Mouse (Mus musculus) heart, embryonic 10.5 days (tissue): ENCODE measurements around the gene Supt4a. TPM values are rescaled to one million over a fixed set of nuclear protein-coding genes. Genes with fewer than 3 reads are reported as not detected.

ENCODE experiments used
- DNase-seq: peaks from one replicate; pipeline ENCODE4 v3.0.0-alpha.2; 2017; ENCODE audit warnings: low spot score
- H3K27ac ChIP-seq: fragments of 300-500 bp; sonication (generic); 2 replicates; pipeline ENCODE4 v1.5.1; 2016; ENCODE audit warnings: mild to moderate bottlenecking
- H3K27me3 ChIP-seq: fragments of 300-500 bp; sonication (generic); 2 replicates; pipeline ENCODE4 v1.6.1; 2016; ENCODE audit warnings: mild to moderate bottlenecking; ENCODE audit not compliant: poor library complexity, insufficient read depth, severe bottlenecking
- H3K36me3 ChIP-seq: fragments of 300-500 bp; sonication (generic); 2 replicates; pipeline ENCODE4 v1.6.1; 2016; ENCODE audit warnings: mild to moderate bottlenecking, moderate library complexity
- H3K4me1 ChIP-seq: fragments of 300-500 bp; sonication (generic); 2 replicates; pipeline ENCODE4 v1.6.1; 2016; ENCODE audit warnings: mild to moderate bottlenecking
- H3K4me3 ChIP-seq: fragments of 300-500 bp; sonication (generic); 2 replicates; pipeline ENCODE4 v1.5.1; 2016; ENCODE audit warnings: mild to moderate bottlenecking, moderate library complexity
- H3K9me3 ChIP-seq: fragments of 300-500 bp; sonication (generic); 2 replicates; pipeline ENCODE4 v1.6.1; 2016; ENCODE audit warnings: mild to moderate bottlenecking, moderate library complexity
- WGBS: fragments of 180-500 bp; shearing (Covaris S2); methylation state at CpG from one replicate; pipeline ENCODE4 v1.1.7; 2016; 5-methylcytosine and 5-hydroxymethylcytosine counted together
- polyA plus RNA-seq: library from polyadenylated mRNA; unstranded; fragments of >200 nt; fragmentation: Nextera tagmentation; extraction: Ambion mirVana; gene quantifications from 2 replicates; pipeline ENCODE4 v1.2.1, GENCODE M21; 2016

Gene Supt4a
- polyA plus RNA-seq, 1 experiment from 2014 or later = 151 TPM

DNA sequence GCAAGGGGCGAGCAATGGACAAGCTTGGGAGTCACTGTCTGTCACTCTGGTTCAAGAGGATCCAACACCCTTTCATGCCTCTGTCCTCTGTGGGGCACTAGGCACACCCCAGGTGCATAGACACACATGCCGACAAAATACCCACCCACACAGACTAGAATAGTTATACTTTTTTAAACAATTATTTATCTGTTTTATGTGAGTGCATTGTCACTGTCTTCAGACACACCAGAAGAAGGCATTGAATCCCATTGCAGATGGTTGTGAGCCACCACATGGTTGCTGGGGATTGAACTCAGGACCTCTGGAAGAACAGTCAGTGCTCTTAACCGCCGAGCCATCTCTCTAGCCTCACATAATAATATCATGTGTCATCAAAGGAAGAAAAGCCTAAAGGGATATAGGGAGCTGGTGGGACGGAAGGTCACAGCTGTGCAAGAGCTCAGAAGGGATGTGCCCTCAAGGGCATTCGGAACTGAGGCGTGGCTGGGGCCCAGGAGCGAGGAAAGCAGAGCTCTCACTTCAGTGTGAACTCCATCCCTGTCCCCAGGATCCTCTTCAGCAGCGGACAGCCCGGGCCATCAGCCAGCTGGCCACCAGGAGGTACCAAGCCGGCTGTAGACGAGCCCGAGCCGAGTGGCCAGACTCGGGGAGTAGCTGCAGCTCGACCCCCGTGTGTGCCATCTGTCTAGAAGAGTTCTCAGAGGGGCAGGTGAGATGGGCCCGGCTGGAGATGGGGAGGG is 8.3 kb upstream of the Supt4a start:
- no peak for DNase-seq
- Histone ChIP-seq H3K36me3 (no peaks in the 10 kb centered on the region), H3K4me3 (no peak overlapping the region), H3K9me3 (no peaks in the 10 kb centered on the region), H3K27ac (peak overlapping the region; percentile 82), H3K4me1 (peaks cover 53% of the 10 kb centered on the region), H3K27me3 (peaks cover 12% of the 10 kb centered on the region)
- 59% methylated on average over 18 of the region's 18 CpGs for WGBS

DNA sequence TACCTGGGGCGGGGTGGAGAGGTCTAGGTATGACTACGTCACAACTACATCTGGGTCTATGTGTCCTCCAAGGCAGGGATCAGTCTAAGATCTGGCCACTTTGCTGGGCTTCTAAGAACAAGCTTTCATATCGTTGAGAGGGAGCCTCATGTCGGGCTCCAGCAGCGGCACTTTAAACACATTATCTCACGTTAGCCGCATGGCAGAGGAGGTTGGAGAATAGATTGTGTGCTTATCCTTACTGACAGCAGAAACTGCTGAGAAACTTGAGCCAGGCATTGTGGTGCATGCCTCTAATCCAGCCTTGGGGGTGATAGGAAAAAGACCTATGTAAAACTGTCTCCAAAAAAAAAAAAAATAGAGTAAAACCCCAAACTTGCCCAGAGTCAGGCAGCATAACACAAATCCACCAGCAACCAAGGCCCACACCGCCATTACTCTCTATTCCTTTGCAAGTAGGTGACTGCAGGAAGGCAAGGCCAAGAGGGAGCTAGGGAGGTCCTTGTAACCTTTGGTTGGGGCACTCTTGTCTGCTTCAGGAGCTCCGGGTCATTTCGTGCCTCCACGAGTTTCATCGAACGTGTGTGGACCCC is 7.7 kb upstream of the Supt4a start:
- peaks cover 17% of the 10 kb centered on the region for H3K27me3 ChIP-seq

GRCm38 (mm10) chr11:87730652-87731310 is 6.6 kb upstream of the Supt4a start:
- Histone ChIP-seq H3K4me3 (no peak overlapping the region), H3K36me3 (no peaks in the 10 kb centered on the region), H3K4me1 (peaks cover 54% of the 10 kb centered on the region), H3K27ac (peak overlapping the region; percentile 49; the same call in 1 of the 2 replicates), H3K9me3 (no peaks in the 10 kb centered on the region), H3K27me3 (peaks cover 22% of the 10 kb centered on the region)
- WGBS = 65% methylated on average over 10 of the region's 10 CpGs
- no peak for DNase-seq

More for the DNA sequence above, 7.7 kb upstream of the Supt4a start:
- Histone ChIP-seq H3K36me3 (no peaks in the 10 kb centered on the region), H3K4me1 (peaks cover 59% of the 10 kb centered on the region), H3K4me3 (no peak overlapping the region), H3K9me3 (no peaks in the 10 kb centered on the region), H3K27ac (peak overlapping the region; percentile 82)
- DNase-seq = peak; percentile 94
- 58% methylated on average over 13 of the region's 13 CpGs for WGBS

GRCm38 (mm10) chr11:87734346-87734745 is 3.0 kb upstream of the Supt4a start:
- peak overlapping the region; percentile 40 for H3K4me3 ChIP-seq
- WGBS = 42% methylated on average over 5 of the region's 5 CpGs
- H3K27me3 ChIP-seq = peaks cover 22% of the 10 kb centered on the region
- H3K36me3 ChIP-seq = 0 out of 2 replicates have a peak, but pooled peaks cover 2% of the 10 kb centered on the region
- peaks cover 42% of the 10 kb centered on the region for H3K4me1 ChIP-seq
- H3K27ac ChIP-seq = peak overlapping the region; percentile 80
- no peak for DNase-seq
- no peaks in the 10 kb centered on the region for H3K9me3 ChIP-seq

GRCm38 (mm10) chr11:87735691-87736090 is 1.7 kb upstream of the Supt4a start:
- DNase-seq = no peak
- no peak overlapping the region for H3K4me3 ChIP-seq
- WGBS = 59% methylated on average over 6 of the region's 6 CpGs
- H3K27me3 ChIP-seq = peaks cover 22% of the 10 kb centered on the region
- H3K36me3 ChIP-seq = peaks cover 15% of the 10 kb centered on the region
- H3K9me3 ChIP-seq = no peaks in the 10 kb centered on the region
- H3K4me1 ChIP-seq = peaks cover 38% of the 10 kb centered on the region
- H3K27ac ChIP-seq = peak overlapping the region; percentile 91

- Histone ChIP-seq H3K9me3 (no peaks in the 10 kb centered on the region), H3K27me3 (peaks cover 20% of the 10 kb centered on the region), H3K36me3 (peaks cover 19% of the 10 kb centered on the region), H3K27ac (peak overlapping the region; percentile 91), H3K4me3 (peak overlapping the region; percentile 96), H3K4me1 (peaks cover 35% of the 10 kb centered on the region)
- peak; percentile 92 for DNase-seq
- WGBS = 3% methylated on average over 31 of the region's 31 CpGs
Measured at GRCm38 (mm10) chr11:87736647-87737134, 661 bp upstream of the Supt4a start.

DNA sequence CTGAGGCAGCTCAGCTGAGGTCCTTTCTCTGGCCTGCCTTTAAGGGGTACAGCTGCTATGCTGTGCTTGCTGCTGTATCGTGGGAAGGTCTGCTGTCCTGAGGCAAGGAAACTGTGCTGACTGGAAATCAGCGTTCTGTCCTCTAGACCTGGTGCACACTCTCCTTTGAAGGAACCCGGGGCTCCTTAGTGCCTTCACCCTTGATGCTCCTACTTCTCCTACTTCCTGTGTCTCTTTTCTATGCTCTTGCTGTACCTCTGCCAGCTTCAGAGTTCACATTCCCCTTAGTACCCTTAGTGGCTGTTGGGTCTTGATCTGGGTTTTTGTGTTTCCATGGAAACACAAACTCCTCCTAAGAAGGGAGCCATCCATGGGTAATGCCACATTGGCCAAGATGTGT is 6.3 kb downstream of the Supt4a start:
- no peaks in the 10 kb centered on the region for H3K27me3 ChIP-seq
- H3K4me1 ChIP-seq = peaks cover 1% of the 10 kb centered on the region; the same call in 1 of the 2 replicates
- 92% methylated on average over 3 of the region's 3 CpGs for WGBS
- no peak overlapping the region for H3K4me3 ChIP-seq
- H3K27ac ChIP-seq = no peak overlapping the region
- peaks cover 53% of the 10 kb centered on the region for H3K36me3 ChIP-seq
- H3K9me3 ChIP-seq = no peaks in the 10 kb centered on the region
- no peak for DNase-seq

GRCm38 (mm10) chr11:87744964-87745363 is 7.6 kb downstream of the Supt4a start:
- Histone ChIP-seq H3K9me3 (no peaks in the 10 kb centered on the region), H3K27ac (no peak overlapping the region), H3K4me3 (no peak overlapping the region), H3K4me1 (peaks cover 12% of the 10 kb centered on the region), H3K36me3 (peaks cover 46% of the 10 kb centered on the region), H3K27me3 (0 out of 2 replicates have a peak, but pooled peaks cover 3% of the 10 kb centered on the region)
- peak; percentile 59 for DNase-seq
- WGBS = 70% methylated on average over 4 of the region's 4 CpGs

- no peak for DNase-seq
- H3K4me3 ChIP-seq = no peak overlapping the region
- H3K36me3 ChIP-seq = peaks cover 38% of the 10 kb centered on the region
- no peak overlapping the region for H3K27ac ChIP-seq
- 0 out of 2 replicates have a peak, but pooled peaks cover 3% of the 10 kb centered on the region for H3K27me3 ChIP-seq
- no peaks in the 10 kb centered on the region for H3K9me3 ChIP-seq
- WGBS = 78% methylated on average over 9 of the region's 9 CpGs
- peaks cover 12% of the 10 kb centered on the region for H3K4me1 ChIP-seq
Measured at GRCm38 (mm10) chr11:87745632-87746555, 8.5 kb downstream of the Supt4a start.

GRCm38 (mm10) chr11:87747312-87747711 is 10.0 kb downstream of the Supt4a start:
- H3K9me3 ChIP-seq = no peaks in the 10 kb centered on the region
- WGBS = 90% methylated on average over 4 of the region's 5 CpGs
- no peak overlapping the region for H3K27ac ChIP-seq
- H3K4me1 ChIP-seq = peaks cover 19% of the 10 kb centered on the region
- DNase-seq = no peak
- H3K27me3 ChIP-seq = 0 out of 2 replicates have a peak, but pooled peaks cover 3% of the 10 kb centered on the region
- no peak overlapping the region for H3K4me3 ChIP-seq
- peaks cover 28% of the 10 kb centered on the region for H3K36me3 ChIP-seq

- peaks cover 19% of the 10 kb centered on the region for H3K4me1 ChIP-seq
- WGBS = 89% methylated on average over 7 of the region's 7 CpGs
- 0 out of 2 replicates have a peak, but pooled peaks cover 3% of the 10 kb centered on the region for H3K27me3 ChIP-seq
- peak overlapping the region; percentile 74; the same call in 1 of the 2 replicates for H3K27ac ChIP-seq
- H3K36me3 ChIP-seq = peaks cover 25% of the 10 kb centered on the region
- no peak for DNase-seq
- H3K4me3 ChIP-seq = no peak overlapping the region
- no peaks in the 10 kb centered on the region for H3K9me3 ChIP-seq
Measured at GRCm38 (mm10) chr11:87747716-87748115, 10.4 kb downstream of the Supt4a start.
